Comparison of ENCODE assay signal across 26 mouse cellular contexts in the genomic region with DNA sequence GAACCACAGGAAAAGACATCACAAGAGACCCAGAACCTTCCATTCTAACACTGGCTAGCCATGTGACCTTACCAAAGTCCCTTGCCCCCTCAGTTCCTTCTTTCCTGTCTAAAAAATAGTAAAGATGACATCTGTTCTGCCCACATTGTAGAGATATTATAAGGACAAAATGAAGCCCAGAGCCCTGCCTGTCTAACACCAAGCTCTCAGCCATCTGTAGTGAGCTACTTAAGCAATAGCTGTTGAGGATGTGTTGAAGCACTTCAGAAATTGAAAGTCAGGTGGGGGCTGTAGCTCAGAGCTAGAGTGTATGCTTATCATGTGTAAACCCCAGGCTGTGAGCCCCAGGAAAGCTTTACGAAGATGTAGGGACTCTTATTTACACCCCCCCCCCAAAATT.
"Had no signal": no experiment of that assay in that cellular context is flagged by ENCODE, and none has a peak within 500 bp of the region (broad histone marks: within the 10 kb centered on the region; RNA-seq: fewer than 3 reads in every experiment).

No protein-coding gene starts in this region.

- H3K4me2 ChIP-seq: heart, embryonic 11.5 days; heart, embryonic 13.5 days; heart, embryonic 15.5 days; hindbrain, embryonic 13.5 days; hindbrain, embryonic 15.5 days; kidney, embryonic 15.5 days; limb, embryonic 12.5 days; liver, embryonic 11.5 days had no signal

- H3K9me3 ChIP-seq: heart, embryonic 13.5 days; heart, embryonic 15.5 days; hindbrain, embryonic 13.5 days; hindbrain, embryonic 15.5 days; kidney, embryonic 15.5 days; limb, embryonic 10.5 days; limb, embryonic 12.5 days had no signal

- H3K36me3 ChIP-seq: heart, embryonic 13.5 days; heart, embryonic 15.5 days; hindbrain, embryonic 13.5 days; hindbrain, embryonic 15.5 days; kidney, embryonic 15.5 days; limb, embryonic 10.5 days; limb, embryonic 12.5 days had no signal

- DNase-seq: gastrocnemius, postnatal 14 days; gastrocnemius, postnatal 36 days; heart, adult 11 months; heart, adult 2 months; heart, postnatal 14 days; heart, postnatal 36 days; kidney, adult 11 months; kidney, adult 2 months; kidney, adult 9 months; kidney, postnatal 25 days; kidney, postnatal 4 days; liver had no signal

- ATAC-seq: hindbrain, postnatal 0 days; intestine, embryonic 16.5 days had no signal

- H3K9ac ChIP-seq: heart, embryonic 13.5 days; heart, embryonic 15.5 days; hindbrain, embryonic 13.5 days; hindbrain, embryonic 15.5 days; kidney, embryonic 15.5 days; limb, embryonic 12.5 days; liver, embryonic 14.5 days had no signal

- H3K27me3 ChIP-seq: heart, embryonic 13.5 days; heart, embryonic 15.5 days; hindbrain, embryonic 15.5 days; kidney, embryonic 15.5 days; limb, embryonic 12.5 days had no signal

- H3K4me3 ChIP-seq: heart, adult 2 months; heart, embryonic 13.5 days; heart, embryonic 15.5 days; hindbrain, embryonic 13.5 days; hindbrain, embryonic 15.5 days; kidney, embryonic 15.5 days; layer of hippocampus, adult 2 months; limb, embryonic 10.5 days; limb, embryonic 12.5 days had no signal

- H3K27ac ChIP-seq: heart, adult 2 months; heart, embryonic 13.5 days; heart, embryonic 15.5 days; hindbrain, embryonic 13.5 days; hindbrain, embryonic 15.5 days; hindbrain, postnatal 0 days; kidney, embryonic 15.5 days; kidney, postnatal 0 days; layer of hippocampus, adult 2 months; limb, embryonic 10.5 days; limb, embryonic 12.5 days; liver, embryonic 14.5 days had no signal
